Mouse (Mus musculus) c-Kit-positive CD71-positive TER-119-negative erythroid progenitor cells, embryonic 14.5 days (primary cell): Measurements from ENCODE around the gene Pigk.

ENCODE experiments used
- DNase-seq: peaks from one replicate; pipeline ENCODE4 v3.0.0-alpha.2; 2013; ENCODE audit warnings: low read depth

Gene Pigk

DNA sequence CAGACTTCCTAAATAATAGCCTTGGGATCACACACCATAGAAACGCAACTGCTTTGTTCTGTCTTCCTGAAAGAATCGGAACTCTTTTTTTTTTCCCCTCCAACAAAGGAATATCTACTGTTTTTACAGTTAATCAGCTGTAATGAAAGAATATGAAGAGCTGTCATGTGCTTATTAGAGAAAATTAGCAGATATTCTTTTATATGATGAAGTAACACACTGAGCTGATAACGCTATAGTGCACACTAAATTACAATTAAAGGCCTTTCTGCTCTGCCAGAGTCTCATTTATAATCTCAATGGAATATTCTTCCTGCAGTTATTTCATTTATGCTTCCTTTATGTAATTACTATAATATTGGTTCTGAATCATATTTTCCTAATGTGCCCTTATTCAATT, 128.7 kb downstream of the Pigk start:
- no peak for DNase-seq

DNA sequence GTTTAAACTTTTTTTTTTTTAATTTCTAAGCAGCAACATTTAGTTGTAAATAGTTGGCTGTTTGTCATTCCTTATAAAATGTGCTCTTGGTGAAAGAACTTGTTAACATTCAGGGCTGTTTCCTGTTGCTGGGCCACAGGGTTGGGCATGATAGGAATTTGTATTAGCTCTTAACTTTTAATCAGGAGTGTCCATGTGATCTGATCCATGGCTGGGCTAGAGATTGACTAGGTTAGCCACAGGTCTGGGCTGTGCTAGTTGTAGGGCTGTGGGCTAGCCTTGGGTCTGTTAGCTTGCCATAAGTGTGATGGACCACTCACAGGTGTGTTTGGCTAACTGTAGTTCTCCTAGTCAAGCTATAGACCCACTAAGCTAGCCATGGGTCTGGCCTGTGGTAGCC, 130.0 kb downstream of the Pigk start:
- no peak for DNase-seq

DNA sequence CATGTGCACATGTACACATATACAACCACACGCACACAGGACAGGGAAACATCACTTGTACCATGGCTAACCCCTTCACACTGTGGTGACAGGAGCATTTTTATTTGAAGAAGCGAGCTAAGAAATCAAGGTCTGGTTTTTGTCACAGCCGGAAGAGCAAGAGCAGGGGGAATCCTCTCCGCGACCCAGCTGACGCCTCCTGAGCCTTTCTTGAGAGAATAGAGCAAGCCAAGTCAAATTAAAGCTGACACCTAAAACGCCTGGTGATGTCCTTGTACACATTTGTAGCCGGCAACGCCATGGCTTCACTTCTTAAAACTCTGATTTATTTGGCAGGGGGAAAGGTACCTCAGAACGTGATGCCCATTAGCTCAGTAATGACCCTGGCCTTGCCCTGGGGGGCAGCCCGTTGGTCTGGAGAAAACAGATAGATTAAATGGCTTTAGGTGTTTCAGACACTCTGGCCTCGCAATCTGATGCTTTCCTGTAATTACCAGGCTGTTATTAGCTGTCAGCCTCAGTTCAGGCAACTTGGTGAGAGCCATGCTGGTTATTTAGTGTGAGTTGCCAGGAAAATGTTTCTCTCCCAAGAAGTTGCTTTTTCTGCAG, 141.2 kb downstream of the Pigk start:
- DNase-seq: no peak

DNA sequence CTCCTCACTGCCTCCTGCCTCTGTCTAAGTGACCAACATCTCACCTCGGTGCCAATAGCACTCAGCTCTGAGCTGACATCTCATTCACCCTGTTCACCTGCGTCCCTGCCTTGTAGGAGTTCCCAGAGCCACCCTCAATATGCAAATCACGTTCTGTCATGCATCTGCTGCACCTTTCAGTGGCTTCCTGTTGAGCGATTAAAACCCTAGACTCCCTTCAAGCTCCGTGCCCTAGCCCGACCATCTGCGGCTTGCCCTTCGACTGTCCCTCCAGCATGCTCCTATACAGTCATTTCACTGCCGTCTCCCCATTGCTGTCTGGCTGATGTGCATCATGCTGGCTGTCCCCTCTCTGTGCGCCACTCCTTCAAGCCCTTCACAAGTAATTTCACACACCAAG, 142.2 kb downstream of the Pigk start:
- DNase-seq: no peak

DNA sequence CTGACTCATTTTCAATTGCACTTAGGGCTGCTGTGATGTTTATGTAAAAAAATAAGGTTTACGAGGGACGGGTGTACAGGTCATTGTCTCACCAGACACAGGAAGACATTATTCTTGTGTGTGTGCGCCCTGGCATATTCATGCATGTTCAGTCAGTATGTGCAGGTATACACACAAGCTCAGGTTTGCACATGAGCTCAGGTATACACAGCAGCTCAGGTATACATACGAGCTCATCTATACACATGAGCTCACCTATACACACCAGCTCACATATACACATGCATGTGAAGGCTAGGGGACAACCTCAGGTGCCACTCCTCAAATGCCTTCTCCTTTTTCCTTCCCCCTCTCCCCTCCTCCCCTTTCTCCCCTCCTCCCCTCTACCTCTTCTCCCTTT, 147.6 kb downstream of the Pigk start:
- DNase-seq: no peak

DNA sequence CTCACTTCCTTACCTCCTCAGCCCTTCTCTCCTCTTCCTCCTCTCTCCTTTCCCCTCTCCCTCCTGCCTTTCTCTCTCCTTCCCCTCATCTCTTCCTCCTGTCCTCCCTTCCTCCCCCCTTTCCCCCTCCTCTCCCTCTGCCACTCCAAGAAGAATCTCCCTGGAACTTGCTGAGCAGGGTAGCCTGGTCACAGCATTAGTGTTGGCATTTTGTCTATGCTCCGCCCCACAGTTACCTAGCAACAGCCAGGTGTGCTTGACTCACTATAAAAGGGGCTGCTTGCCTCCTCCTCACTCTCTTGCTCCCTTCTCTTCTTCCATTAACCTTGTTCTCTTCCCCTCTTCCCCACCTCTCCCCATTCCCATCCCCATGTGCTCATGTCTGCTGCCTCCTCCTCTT, 148.1 kb downstream of the Pigk start:
- no peak for DNase-seq

DNA sequence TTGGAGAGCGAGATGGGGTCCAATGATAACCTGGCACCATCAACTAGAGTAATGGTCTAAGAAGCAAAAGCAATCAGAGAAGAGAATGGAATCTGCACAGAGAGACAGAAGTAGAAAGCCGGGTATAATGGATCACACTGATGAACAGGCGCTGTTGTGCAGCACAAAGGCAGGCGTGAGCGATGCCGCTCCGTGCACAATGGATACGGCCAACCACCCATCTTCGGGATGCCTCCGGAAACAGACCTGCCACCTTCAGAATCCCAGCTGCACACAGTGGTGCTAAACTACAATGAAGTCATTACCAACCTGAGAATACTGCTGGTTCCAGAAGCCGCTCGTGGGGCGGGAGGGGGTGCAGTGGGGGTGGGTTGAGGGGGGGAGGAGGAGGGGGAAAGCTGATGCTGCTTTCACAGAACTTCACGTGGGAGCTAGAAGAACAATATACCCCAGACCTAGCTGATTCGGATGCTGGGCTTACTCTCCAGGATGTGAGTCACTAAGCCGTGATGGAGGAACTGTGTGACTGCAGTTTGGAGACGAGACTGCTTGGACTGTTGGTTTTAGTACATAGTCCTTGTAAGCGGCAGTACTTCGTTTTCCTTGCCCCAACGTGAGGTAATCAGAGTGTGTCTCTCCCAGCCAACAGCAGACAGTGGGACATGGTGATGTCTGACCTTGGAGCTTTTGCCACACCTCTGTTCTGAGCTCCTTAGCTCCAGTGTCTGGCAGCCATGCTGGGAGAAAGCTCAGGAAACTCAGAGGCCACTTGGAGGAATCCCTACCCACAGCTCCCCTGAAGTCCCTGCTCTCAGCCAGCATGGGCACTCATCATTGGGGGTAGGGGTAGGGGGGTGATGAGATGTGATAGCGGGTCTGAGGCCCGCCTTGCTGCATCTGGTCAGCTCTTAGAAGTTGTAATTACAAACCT, 152.4 kb downstream of the Pigk start:
- DNase-seq: no peak

DNA sequence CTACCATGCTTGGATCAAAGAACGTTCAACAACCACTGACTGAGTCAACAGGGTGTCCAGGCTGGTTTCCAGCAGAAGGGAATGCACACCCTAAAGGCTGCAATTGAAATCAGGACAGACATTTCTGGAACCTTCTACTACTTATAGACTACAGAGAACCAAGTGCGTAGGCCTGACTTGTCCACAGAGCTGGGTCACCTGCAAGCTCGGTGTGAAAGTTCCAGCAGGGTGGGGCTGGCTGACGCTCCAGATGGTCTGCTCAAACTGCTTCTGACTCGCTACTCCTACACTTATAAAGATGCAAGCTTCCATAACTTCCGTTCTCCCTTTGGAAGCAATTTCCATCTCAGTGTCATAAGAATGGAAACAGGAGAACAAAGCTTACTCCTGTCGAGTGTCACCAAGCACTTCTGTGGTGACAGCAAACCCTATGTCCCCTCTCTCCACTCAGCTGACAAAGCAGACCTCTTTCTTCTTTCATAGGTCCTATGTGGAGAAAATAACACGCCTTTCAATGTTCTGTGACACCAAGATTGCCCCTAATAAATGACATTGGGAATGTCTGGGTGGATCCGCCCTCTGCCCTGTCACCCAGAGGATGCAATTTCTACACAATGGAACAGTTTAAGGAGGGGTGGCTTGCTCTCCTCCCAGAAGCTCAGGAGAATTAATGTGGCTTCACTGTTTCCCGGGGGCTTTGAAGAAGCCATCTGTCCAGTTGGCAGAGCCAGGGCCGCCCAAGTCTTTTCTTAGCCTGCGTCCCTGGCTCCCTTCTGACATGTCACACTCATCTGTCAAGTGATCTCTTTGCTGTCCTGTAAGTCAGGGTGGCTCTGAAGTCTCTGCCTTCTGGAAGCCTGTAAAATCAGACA, 154.0 kb downstream of the Pigk start:
- DNase-seq: no peak

DNA sequence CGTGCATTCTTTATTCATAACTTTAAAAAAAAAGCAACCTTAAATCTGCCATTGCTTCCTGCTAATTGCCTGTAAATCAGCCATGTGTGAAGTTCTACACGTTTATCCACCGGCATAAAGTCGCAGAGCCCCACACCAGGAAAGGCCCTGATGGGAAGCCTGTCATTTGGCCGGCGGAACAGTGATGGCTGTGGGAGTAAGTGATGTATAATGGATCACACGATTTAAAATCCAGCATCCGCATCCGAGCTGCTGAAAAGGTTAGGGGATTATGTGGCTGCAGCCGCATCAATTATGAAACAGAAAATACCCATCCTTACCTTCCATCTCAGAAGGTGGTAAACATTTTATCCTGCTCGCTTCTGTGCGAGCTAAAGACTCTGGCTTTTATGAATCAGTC, 158.2 kb downstream of the Pigk start:
- DNase-seq: no peak

DNA sequence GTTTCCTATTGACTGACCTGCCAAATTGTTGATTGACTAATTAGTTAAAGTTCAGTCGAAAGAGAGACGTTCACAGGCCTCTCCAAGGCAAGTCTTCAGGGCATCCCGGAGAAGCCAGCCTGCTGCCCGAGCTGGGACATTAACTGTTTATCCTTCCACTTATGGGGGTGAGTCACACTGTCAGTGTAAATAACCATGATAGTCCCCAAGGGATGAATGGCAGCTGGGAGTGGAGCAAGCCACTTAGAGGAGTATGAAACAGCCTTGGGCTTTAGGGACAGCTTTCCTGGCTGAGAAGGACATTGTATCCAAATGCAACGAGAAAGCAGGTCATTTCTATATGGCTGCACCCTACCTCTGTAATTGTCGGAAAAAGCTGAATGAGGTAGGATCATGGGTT, 158.7 kb downstream of the Pigk start:
- DNase-seq: no peak

DNA sequence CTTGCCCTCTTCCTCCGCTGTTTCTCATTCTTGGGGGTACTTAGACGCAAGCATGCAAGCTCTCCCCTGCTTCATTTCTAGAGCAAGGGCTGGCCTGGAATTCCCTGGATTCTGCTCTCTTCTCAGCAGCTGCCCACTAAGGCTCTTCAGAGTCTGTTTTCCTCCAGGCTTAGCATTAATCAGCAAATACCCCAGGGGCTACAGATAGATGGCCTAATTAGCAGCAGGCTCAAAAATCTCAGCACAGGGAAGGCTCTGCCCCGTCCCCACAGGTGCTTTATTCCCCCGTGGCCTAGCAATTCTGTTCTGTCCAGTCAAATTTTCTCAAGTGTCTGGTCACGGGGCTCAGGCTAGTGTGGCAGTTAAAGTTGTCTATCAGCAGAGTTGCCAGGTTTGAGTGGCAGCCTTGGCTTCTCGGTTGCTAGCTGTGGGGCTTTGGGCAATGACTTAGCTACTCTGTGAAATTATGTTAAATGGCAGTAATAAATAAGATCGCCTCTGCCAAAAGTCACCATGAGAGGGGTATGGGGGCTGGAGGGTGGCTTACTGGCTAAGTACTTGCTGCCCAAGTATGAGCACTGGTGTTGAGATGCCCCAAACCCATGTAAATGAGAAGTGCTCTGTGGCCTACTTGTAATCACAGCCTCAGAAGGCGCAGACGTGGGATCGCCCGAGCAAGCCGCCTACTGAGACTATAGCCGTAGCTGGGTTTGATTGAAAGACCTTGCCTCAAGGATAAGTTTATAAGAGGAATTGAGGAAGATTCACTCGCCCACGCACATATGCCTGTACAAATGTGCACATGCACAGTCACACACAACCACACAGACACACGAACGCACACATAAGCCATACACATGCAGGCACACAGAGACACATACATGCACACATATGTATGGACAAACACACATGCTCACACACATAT, 160.8 kb downstream of the Pigk start:
- DNase-seq: no peak

DNA sequence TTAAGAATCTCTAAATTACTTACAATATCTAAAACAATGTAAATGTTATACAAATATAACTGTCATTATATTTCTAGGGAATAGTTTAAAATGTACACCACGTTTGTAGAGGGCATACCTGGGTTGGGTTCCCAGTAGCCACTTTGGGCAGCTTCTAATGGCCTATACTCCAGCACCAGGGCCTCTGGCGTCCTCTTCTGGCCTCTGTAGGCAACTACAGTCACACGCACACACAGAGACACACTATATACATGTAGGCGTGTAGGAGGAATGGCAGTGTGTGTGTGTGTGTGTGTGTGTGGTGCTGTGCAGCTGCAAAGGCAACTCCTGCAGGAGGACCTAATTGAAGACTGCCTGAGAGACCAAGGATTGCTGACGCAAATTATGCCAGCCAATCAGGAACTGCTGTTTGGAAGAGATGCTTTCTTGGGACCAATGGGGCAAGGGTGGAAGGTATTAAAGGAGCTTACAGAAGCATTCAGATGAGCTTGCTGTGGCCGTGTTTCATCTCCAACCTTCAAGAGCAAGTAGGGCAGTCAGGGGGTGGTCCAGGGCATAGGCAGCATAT, 161.9 kb downstream of the Pigk start:
- no peak for DNase-seq

DNA sequence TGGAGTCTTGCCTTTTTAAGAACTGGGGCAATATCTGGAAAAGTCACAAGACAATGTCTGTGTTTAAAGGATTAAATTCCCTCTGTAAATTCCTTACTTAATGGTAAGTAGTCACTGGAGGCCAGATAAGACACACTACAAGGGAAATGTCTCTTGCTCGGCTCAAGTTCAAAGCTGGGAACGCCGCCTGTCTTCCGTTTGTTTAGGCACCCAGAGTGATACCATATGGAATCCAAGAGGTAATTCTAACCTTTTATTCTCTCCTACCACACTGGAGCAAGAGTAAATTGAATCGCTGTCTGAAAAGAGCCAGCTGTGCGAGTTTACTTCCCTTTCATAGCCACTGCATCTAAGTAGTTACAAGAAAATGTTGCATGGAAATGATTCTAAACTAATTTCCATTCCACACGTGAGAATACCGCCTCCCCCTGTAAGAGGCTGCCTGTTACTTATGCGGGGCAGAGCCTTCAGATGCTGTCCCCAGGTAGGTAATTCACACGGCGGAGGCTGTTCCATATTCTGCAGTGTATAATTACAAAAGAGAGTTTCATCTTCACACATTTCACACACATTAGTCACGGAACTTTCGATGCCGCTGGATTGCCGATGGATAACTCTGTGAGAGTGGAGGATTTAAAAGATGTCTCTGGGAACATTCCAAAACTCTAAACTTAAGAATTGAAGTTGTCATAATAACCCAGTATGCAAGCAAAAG, 166.4 kb downstream of the Pigk start:
- DNase-seq: no peak

DNA sequence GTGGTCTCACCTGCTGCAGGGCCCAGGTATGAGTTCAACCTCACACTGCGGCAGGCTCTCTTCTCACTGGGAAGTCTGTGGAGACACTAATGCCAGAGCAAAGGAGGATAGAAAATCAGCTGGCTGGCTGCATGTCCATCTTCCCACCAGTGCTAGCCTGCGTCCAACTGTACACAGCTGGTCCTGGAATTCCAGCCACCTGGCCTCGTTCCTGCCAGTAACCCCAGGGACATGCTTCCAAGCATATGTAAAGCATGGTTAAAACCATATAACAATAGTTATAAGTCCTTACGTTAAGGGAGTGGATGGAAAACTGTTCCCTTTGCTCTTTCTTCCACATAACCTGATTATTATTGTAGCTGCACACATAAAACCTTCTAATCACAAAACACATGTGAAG, 167.8 kb downstream of the Pigk start:
- DNase-seq: no peak

DNA sequence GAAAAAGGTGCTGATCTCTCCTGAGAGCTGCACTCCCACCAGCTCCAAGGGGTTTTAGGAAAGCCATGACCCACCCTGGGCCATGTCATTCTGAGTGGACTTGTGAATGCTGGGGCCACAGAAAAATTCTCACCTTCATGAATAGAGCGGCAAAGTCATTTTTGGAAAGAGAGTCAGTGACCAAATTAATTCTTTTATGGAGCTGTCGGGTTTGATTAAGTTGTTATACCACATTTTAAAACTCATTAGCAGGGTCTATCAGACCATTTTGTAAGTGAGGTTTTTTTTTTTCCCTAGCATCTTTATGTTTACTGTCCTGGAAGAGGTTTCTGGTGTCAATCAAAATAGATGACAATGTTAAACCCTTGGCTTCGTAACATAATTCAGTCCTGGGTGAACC, 169.7 kb downstream of the Pigk start:
- DNase-seq: no peak

DNA sequence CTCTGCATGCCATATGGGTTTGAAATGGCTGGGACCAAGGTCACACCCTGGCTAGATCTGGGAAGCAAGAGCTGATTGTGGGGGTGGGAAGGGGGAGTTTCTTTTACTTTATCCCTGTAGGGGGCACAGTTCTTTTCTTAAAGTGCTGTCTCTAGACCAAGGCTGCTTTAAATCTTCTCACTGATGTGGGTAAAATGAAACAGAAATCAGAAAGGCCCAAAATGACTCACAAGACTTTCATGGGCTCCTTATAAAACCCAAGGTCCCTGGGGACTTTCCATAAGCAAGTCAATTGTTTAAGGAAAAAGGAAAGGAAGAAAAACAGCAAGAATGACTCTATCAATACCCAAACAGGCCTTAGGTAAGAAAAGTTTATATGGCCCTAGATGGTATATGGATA, 172.8 kb downstream of the Pigk start:
- no peak for DNase-seq

DNA sequence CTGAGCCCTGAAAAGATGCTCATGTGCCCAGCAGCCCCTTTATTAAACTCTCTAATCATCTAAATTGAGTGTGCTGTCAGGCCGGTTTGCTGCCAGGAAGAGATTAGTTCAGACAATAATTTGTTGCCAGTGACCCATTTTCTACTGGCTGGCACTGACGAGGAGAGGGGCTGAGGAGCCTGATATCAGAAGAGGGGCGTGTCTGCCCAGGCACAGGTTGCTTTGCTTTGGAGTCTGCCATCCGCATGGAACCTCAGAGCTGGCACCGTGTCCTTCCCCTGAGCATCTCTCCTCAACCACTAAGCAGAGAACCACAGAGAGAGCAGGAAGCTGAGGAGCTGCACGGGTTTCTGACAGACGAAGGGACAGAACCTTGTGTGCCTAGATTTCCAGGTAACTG, 174.2 kb downstream of the Pigk start:
- no peak for DNase-seq

DNA sequence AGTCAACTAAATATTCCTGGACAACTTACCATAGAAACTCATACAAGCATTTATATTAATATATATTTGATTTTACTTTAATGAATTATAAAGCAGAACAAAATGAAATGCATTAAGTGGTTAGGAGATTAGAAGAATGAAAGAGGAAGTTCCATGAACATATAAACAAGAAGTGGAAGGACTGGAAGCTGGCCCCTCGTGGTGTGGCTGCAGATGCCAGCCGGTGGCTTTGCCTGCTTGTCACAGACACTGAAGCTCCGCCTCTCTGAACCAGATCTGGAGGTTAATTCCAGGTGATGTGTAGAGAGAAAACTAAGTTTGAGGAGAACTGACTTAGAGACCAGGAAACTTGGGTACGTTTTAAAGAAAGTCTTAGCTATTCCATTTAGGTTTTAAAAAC, 181.0 kb downstream of the Pigk start:
- no peak for DNase-seq

DNA sequence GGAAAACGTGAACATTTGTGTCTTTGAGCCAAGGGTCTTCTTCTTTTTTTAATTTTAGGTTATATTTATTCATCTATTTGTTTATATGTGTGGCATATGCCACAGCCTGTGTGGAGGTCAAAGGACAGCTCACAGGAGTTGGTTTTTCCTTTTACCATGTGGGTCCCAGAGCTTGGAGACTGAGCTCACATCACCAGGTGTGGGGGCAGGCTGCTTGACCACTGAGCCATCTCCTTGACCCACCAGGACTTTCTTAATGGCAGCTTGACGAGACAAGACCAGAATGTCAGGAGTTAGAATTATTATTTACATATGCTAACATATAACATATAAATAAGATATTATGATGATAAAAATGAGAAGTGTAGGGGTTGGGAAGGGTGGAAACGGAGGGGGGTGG, 182.2 kb downstream of the Pigk start:
- no peak for DNase-seq

DNA sequence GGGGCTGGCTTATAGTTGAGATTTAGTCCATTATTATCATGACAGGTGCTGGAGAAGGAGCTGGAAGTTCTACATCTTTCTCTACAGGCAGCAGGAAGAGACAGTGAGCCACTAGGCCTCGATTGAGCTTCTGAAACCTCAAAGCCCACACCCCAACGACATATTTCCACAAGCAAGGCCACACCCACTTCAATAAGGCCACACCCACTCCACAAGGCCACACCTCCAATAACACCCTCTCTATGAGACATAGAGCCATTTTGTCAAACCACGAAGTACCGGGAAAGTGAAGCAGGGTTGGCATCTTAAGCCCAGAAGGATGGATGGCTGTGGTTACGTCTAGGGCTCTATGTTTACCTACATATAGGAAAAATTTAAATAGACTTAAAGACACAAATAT, 183.3 kb downstream of the Pigk start:
- no peak for DNase-seq

DNA sequence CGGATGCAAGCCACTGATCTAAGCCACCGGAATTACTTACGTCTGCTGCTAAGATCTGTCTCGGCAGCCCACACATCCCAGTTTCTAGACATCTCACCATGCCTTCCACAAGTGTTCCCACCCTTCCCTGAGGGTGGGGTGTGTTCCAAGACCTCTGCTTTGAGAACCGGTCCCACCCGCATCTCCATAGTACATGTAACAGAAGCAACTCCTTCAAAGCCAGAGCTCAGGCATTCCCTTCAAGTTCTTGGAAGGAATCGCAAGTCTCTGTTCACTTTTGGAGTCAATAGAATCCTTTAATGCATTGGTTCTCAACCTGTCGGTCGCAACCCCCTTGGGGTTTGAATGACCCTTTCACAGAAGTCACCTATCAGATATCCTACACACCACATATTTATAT, 185.0 kb downstream of the Pigk start:
- DNase-seq: no peak
